Mouse (Mus musculus) bone marrow macrophage, adult 2 months (primary cell): ENCODE measurements around the gene Zic5.

Experiments
- CTCF ChIP-seq: IDR thresholded peaks from 2 replicates; pipeline ENCODE4 v1.5.1; 2012; ENCODE audit warnings: low read depth, mild to moderate bottlenecking, low read length, moderate library complexity
- POLR2A ChIP-seq: IDR thresholded peaks from 2 replicates; pipeline ENCODE4 v1.6.1; 2012; ENCODE audit warnings: mild to moderate bottlenecking, low read depth, low read length, borderline replicate concordance

DNA sequence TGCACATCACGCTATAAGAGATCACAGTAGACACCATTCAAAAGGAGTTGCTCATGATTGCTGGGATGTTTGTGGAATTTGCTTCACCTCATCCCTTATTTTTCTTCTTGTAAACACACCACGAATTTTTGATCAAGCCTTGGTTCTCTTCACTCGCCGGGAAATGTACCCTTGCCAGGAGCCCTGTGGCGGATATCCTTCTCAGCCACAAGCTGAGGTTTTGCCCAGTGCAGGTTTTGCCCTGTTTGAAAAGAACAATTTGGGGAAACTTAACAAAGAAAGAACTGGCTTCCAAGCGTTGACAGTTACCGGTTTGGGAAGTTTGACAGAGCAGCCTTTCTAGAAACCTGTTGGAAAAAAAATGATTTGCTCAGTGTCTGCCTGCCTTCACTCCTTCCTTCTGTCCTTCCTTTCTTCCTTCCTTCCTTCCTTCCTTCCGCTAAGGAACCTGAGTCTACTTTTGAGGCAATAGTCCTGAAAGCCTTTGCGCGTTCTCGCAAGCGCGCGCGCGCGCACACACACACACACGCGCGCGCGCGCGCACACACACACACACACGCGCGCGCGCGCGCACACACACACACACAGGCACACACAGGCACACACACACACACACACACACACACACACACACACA, 6.1 kb upstream of the Zic5 start:
- TF ChIP-seq POLR2A (no peak), CTCF (no peak)
